Mouse (Mus musculus): ENCODE data around the gene Crim1.
"Not testable (repeated sequence)": the region's sequence is repeated elsewhere in the genome, so short reads cannot be mapped to it uniquely, and the experiment has no call there.

Gene Crim1

DNA sequence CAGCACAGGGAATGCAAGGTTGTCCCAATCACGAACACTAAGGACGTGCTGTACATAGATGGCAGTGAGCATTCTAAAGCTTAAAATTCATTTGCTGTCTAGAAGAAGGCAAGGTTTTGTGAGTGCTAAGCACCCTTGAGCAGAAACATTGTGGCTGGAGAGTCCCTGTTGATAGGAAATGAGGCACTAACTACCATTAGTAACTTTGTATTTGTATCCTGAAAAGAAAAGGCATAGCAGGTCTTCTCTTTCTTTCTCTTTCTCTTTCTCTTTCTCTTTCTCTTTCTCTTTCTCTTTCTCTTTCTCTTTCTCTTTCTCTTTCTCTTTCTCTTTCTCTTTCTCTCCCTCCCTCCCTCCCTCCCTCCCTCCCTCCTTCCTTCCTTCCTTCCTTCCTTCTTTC is 53.5 kb downstream of the Crim1 start:
- not testable (repeated sequence) for DNase-seq

DNA sequence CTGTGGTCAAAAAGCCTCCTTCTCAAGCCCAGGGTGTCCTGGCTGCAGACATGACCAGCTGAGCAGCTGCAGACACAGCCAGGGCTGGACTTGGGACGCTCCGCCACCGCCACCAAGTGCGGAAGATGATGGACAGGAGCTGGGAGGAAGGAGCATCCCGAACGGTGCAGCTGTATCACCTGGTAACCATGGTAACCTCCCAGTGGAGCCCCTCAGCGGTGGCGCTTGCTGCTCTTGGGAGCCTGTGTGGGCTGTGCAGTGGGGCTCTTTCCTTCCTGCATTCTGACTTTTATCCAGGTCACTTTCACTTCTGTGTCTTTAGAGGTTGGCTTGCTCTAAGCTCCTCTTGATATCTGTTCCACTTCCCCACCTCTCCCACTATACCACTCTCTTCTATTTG is 54.2 kb downstream of the Crim1 start:
- DNase-seq, result no peak

DNA sequence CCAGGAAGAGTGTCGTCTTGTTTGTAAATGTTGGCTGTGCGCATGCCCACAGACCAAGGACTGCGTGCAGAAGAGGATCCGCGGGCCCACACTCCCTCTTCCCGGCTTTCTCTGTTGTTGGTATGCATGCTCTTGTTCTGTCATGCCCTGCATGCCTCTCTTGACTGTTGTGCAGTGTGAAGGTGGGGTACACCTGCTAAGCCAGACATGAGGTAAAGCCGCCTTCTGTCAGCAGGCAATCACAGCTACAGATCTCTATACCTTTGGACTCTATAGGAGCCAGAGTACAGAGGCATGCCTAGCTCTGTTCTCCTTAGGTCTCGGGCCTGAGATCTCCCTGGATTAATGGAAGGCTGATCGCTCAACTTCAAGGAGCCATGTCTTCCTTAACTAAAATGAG is 55.7 kb downstream of the Crim1 start:
- DNase-seq, result no peak

DNA sequence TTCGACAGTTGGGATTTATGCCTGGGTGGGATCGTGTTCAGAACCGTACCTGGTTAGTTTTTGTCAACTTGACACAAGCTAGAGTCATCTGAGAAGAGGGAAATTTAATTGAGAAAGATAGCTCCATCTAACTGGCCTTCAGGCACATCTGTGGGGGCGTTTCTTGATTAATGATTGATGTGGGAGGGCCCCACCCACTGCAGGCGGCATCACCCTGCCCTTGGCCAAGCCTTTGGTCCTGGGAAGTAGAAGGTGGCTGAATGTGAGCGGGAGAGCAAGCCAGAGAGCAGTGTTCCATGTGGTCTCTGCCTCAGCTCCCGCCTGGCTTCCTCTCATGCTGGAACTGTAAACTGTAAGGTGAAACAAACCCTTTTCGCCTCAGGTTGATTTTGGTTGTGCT is 56.5 kb downstream of the Crim1 start:
- no peak for DNase-seq

- DNase-seq, result no peak
Measured at GRCm38 (mm10) chr17:78261684-78262083, 61.6 kb downstream of the Crim1 start.

DNA sequence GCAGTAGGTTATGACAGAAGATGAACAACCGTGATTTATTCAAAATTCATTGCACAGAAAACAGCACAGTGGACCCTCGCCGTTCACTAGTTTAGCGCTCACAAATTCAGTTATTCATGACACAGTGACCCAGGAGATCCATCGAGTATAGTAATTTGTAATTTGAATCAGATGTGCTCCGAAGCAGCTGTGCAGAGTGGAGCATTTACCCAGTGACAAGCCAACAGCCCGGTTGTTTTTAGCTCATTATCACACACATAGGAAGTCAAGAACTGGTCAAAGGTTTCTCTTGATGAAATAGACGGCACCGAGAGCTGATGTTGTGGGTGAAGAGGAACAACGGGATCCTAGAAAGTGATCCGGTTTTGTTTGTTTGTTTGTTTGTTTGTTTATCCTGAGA is 64.1 kb downstream of the Crim1 start:
- no peak for DNase-seq

DNA sequence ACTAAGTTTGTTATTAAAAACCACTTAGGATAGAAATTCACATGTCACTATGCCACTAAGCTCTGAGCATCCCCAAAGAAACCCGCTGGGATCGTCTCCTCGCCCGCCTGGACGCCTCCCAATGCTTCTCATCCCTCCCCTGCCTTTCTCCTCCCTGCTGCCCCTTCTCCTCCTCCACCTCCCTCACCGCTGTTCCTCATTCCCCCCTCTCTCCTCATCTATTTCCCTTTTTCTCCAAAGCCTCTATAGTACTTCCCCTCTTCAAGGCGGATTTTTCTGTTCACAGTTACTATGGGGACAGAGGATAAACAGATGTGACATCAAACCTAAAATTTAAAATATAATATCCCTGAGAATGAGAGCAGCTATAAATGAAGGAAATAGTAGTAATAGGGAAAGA is 65.1 kb downstream of the Crim1 start:
- no peak for DNase-seq

DNA sequence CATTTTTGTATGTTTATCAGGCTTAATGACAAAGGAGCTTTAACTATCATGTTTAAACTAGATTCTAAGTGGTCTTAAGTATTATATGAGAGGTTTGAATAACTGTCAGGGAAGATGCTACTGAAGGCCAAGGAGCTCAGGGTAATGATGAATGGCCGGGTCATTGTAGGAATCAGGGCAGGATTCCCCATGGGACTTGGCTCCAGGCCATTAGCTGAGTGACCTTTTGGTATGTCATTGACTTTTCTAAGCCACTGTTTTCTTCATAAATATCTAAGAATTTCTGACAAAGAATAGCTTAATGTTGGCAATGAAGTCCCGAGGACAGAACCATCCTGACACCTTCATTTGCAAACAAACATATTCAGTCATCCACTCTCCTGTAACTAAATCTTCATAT is 66.2 kb downstream of the Crim1 start:
- no peak for DNase-seq

DNA sequence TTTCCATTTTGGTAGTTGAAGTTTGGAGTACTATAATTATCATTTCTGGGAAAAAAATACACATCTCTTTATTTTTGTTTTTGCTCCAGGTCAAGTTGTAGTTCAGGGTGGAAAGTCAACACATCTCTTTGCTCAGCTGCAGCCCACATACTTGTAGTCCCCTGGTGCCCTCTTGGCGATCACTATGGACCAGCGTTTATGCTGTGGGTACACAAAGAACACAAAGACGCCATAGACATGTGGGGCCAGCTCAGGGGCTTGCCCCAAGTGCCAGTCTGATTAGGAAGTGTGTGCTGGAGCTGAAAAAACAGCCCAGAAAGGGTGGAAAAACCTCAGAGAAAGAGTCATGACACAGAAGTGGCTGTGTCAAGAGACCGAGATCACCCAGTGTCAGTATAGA is 68.5 kb downstream of the Crim1 start:
- DNase-seq, result no peak

DNA sequence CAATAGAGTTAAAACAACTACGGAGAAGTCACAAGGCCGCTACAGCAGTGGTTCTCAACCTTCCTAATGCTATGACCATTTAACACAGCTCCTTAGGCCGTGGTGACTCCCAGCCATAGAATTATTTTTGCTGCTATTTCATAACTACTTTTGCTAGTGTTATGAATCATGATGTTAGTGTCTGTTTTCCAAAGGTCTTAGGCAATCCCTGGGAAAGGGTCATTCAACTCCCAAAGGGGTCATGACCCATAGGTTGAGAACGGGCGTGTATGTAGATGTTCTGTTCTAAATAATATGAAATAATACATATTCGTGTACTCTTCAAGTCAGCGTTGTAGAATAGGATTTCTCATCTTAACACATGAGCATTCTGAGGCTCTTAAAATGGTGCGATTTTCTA is 69.3 kb downstream of the Crim1 start:
- no peak for DNase-seq

DNA sequence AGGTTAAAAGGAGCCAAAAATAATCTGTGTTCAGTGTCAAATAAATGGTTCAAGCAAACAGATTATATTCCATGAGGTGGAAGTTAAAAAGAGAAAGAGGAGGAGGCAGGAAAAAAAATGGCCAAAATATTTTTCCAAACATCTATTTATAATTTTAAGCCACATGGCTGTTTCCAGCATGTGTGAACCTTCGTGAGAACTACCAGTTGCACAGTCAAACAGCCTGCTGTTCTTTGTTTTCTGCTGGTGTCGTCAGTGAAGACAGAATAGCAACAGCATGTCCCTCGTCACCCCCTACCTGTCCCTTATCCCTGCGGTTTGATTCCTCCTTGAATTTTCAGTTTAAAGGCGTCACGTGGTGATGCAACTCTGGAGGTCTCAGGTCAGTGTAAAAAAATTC is 70.0 kb downstream of the Crim1 start:
- DNase-seq, result no peak

DNA sequence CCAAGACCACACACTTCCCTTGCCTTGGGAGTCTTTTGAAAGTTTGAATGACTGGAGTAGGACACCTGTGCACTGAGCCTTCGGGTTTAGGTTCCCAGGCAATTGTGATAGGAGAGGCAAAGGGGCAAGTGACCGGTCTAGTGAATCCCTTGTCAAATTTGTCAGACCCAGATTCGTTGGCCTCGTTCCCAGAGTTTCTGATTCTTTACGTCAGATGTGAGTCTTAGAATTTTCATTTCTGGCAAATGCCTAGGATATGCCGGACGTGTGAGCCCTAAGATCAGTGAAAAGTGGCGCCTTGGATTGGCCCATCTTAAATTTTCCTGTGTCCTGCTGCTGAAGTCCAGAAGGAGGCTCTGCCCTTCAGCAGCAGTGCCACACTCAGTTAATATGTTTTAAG is 71.7 kb downstream of the Crim1 start:
- DNase-seq, result peak in 1 of 2 experiments; percentile 22

GRCm38 (mm10) chr17:78272142-78272541 is 72.1 kb downstream of the Crim1 start:
- no peak for DNase-seq

DNA sequence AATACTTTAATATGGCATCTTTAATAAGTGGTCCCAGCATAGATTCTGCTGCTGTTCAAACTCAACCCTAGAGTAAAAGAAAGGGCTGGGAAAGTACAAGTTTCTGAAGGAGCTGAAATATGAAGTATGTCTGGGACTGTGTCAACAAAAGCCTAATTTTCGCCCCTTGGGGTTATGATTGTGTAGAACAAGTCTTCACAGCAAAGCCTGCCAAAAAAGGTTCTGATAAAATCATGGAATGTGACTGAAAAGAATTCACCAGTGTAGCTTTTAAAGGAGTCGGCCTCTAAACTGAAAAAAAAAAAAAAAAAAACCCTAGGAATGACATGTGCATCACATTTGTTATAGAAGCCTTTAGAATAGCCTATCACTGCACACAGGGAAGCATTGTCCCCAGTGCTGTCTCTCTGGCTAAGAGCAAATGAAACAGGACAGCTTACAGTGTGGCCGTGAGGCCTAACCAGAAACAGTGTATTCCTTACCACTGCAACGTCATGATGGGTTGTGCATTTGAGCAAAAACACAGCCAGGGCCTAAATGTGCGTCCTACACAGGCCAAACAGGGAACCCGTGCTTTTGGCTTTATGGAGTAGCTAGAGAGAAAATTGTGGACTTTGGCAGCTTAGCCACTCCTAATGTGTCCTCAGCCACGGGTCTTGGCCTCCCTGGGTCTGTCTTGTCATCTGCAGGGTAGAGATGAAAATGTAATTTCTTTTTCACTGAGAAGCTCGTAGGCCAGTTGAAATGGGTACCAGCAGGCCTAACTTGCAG is 72.8 kb downstream of the Crim1 start:
- no peak for DNase-seq

DNA sequence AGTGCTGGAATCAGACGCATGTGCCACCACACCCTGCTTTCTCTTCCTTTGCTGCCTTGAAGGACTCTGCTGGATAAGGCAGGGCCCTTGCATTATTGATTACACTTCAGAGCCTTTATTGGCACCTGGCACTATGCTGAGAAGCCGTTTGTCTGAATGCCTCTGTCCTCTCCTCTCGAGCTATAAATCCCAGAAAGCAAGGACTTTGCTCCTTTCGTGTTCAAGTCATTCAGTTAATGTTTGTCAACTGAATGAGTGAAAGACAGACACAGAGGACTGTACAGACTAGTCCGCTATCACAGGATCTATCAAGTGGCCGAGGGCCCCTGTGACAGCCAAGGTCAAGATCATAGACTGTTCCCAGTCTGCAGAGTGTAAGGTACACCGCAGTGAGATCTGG is 73.8 kb downstream of the Crim1 start:
- no peak for DNase-seq

GRCm38 (mm10) chr17:78274609-78275506 is 74.8 kb downstream of the Crim1 start:
- no peak for DNase-seq

- DNase-seq, result no peak
Measured at GRCm38 (mm10) chr17:78275507-78275813, 75.4 kb downstream of the Crim1 start.

DNA sequence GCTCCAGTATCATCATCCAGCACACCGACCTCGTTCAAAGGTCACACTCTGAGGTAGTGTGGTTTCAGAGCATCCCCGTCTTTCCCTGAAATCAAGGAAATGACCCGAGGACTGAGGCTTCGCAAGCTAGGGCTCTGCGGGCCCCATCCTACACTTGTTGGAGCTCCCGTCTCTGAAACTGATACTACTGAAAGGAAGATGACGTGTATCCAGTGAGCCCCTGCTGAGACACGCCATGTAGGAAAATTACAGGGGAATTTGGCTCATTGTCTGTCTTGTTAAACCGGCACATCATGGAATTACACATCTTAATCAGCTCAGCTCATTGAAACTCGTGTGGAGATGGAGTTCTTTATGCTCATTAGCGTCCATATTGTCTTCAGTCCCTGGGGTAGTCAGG is 79.1 kb downstream of the Crim1 start:
- no peak for DNase-seq

GRCm38 (mm10) chr17:78280991-78281712 is 81.1 kb downstream of the Crim1 start:
- DNase-seq, result no peak

DNA sequence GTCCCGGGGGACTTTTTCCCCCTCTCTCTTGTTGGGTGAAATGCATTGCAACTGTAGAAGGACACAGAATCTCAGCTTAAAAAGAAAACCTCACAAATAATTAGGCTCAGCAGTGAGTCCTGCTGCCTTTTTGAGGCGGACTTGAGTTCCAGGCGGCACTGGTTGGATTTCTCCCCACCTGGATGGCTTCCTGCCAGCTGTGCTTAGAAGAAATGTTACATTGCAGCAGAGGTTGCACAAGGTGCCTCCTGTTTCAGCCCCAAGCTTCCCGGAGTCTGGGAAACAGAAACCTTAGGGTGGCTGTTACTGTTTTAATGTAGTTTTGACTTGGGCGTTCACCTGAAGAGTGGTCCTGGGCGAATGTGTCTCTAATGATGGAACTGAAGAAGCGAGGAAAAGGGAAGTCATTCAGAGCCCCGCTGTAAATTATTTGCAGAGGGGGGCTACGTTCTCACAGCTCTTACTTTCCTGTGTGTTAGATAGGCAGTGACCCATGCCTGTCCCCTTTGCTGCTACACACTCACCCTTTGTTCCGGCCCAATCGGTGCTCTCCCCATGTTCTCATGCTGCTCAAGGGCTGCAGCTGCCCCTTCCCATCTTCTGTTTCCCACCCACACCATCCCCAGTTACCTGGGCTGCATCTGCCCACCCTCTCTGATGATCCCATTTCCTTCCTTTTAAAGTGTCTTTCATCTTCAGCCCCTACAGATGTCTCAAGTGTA is 83.4 kb downstream of the Crim1 start:
- no peak for DNase-seq

DNA sequence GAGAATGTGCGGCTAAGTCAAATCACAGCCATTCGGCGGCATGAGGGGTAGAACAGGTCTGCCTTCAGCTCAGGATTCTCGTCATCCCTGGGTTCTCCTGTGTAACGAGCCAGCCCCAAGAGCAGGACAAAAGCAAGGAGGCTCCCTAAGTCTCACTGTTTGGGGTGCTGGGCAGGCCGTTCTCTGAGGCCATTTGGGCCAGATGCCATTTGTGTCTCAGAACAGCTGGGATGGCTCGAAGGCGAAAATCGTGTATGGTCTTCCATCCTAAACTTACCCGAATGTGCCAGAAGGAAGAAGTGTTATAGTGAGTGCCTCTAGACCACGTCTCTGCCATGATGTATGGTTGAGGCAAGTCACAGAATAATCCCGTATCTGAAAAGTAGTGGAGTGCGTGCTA is 86.0 kb downstream of the Crim1 start:
- no peak for DNase-seq

DNA sequence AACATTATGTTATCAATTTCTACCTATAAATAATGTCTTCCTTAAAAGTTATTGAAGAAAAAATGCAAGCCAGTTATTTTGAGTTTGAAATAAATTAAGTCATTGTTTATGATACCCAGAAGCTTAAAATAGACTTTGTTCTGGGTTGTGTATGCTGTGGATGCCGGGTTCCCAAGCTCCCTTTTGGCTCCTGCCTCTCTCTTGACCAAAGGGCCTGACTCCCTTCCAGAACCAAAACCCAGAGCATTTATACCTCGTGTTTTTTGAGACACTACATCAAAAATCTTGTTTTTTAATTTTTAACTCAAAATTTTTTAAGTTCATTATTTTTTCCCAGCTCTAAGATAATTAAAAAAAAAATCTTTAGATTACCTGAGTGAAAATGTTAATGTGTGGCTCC is 87.3 kb downstream of the Crim1 start:
- no peak for DNase-seq

Measured in thymus, postnatal 36 days (tissue).